Mouse (Mus musculus): ENCODE data around the gene Zfp513. TPM values are rescaled to one million over a fixed set of nuclear protein-coding genes. Genes with fewer than 3 reads are reported as not detected.
A peak's percentile ranks its signal among the peaks of the same experiment; 100 is the strongest.

Gene Zfp513
- total RNA-seq, 2 experiments from 2014 or later = 29.3 to 29.5 TPM

GRCm38 (mm10) chr5:31198170-31198569 lies 3.9 kb downstream of the Zfp513 start:
- DNase-seq (ENCODE audit: low spot score in 2 of 2) = no peak
- TF ChIP-seq CTCF (conservative IDR thresholded peaks at IDR 0.05) = no peak
- Histone ChIP-seq H3K27ac (peak overlapping the region; percentile 7; the same call in 1 of the 2 replicates), H3K4me3 (no peak overlapping the region)

DNA sequence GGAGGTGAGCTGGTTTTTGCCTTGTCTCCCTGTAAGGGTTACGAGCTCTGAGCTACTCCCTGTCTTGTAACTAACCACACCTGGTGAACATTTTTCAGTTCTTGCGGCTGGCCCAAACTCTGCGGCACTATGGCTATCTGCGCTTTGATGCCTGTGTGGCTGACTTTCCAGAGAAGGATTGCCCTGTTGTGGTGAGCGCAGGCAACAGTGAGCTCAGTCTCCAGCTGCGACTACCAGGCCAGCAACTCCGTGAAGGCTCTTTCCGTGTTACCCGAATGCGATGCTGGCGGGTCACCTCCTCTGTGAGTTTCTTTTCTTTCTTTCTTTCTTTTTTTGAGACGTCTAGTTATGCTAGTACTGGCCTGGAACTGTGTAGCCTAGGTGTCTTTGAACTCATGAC lies 5.0 kb downstream of the Zfp513 start:
- H3K4me3 ChIP-seq = no peak overlapping the region
- no peak for TF ChIP-seq CTCF (conservative IDR thresholded peaks at IDR 0.05)
- H3K27ac ChIP-seq = no peak overlapping the region
- no peak for DNase-seq (ENCODE audit: low spot score in 2 of 2)

- H3K27ac ChIP-seq = no peak overlapping the region; the same call in 1 of the 2 replicates
- no peak for TF ChIP-seq CTCF (conservative IDR thresholded peaks at IDR 0.05)
- no peak overlapping the region for H3K4me3 ChIP-seq
- no peak for DNase-seq (ENCODE audit: low spot score in 2 of 2)
Observed at GRCm38 (mm10) chr5:31196207-31196606, 5.9 kb downstream of the Zfp513 start.

DNA sequence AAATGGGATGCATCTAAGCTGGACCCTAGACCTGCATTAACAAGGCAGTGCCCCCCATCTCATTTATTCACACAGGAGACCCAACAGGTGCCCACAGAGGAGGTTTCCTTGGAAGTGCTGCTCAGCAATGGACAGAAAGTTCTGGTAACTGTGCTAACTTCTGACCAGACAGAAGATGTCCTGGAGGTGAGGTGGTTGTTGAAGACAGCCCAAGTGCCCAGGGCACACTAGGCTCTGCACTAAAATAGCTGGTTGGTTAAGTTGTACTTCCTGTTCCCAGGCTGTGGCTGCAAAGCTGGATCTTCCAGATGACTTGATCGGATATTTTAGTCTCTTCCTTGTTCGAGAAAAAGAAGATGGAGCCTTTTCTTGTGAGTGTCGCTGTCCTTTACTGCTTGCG lies 6.4 kb downstream of the Zfp513 start:
- no peak for TF ChIP-seq CTCF (conservative IDR thresholded peaks at IDR 0.05)
- no peak overlapping the region for H3K4me3 ChIP-seq
- no peak overlapping the region for H3K27ac ChIP-seq
- no peak for DNase-seq (ENCODE audit: low spot score in 2 of 2)

- TF ChIP-seq CTCF (conservative IDR thresholded peaks at IDR 0.05) = no peak
- Histone ChIP-seq H3K27ac (no peak overlapping the region), H3K4me3 (peak overlapping the region; percentile 85; the same call in 1 of the 2 replicates)
- no peak for DNase-seq (ENCODE audit: low spot score in 2 of 2)
Observed at GRCm38 (mm10) chr5:31194486-31195485, 7.3 kb downstream of the Zfp513 start.

GRCm38 (mm10) chr5:31193631-31194281 lies 8.3 kb downstream of the Zfp513 start:
- Histone ChIP-seq H3K27ac (peak overlapping the region; percentile 97), H3K4me3 (peak overlapping the region; percentile 85)
- peak in 1 of 2 experiments; percentile 21 for DNase-seq (ENCODE audit: low spot score in 2 of 2)
- TF ChIP-seq CTCF (conservative IDR thresholded peaks at IDR 0.05) = no peak

- TF ChIP-seq CTCF (conservative IDR thresholded peaks at IDR 0.05) = peak; percentile 70
- peak; percentile 99 to 100 for DNase-seq (ENCODE audit: low spot score in 2 of 2)
- Histone ChIP-seq H3K27ac (peak within 1 kb of the TSS; percentile 97), H3K4me3 (peak within 1 kb of the TSS; percentile 85)
Observed at GRCm38 (mm10) chr5:31192939-31193630, 9.0 kb downstream of the Zfp513 start, which contains the start of the genes Snx17 and Eif2b4. Snx17 (plus strand) TSS chr5:31193227. Eif2b4 (minus strand) TSS chr5:31193430.

DNA sequence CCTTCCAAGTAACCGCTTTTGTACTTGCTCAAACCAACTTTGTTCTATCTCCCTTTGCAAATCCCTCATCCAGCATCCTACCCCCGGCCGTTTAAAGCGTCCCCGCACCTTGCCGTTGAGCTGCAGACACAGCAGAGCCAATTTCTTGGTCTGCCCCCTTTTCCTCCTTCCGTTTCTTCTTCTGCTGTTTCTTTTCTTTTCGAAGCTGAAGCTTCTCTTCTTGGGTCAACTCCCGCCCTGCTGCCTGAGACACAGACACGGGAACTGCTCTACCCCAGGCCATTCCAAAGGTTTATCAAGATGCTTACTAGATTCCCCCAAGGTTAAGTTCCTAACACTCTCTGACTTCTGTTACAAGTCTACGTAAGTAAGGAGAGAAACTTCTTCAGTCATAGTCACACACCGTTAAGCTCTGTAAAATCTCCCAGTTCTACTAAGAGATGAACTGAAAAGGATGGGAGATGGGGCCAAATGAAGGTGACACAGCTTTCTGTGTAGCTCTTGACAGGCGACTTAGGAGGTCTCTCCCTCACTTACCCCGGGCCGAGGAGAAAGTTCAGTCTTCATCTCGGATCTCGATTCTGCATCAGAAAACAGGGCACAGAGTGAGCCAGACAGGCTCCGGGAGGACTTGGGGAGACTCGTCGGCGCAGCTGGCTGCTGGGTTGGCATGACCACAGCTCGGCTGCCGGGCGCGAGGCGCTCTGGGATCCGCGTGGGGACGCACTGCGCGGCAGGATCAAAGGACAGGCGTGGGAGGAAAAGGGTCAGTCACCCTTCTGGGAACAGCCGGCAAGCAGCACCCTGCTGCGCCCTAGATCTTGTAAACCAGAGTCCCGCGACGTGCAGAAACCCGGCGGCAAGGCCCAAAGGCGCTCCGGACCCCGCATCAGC lies 9.8 kb downstream of the Zfp513 start:
- Histone ChIP-seq H3K27ac (peak overlapping the region; percentile 97), H3K4me3 (peak overlapping the region; percentile 85)
- no peak for TF ChIP-seq CTCF (conservative IDR thresholded peaks at IDR 0.05)
- DNase-seq (ENCODE audit: low spot score in 2 of 2) = no peak

- H3K4me3 ChIP-seq = no peak overlapping the region
- no peak overlapping the region for H3K27ac ChIP-seq
- no peak for DNase-seq (ENCODE audit: low spot score in 2 of 2)
- no peak for TF ChIP-seq CTCF (conservative IDR thresholded peaks at IDR 0.05)
Observed at GRCm38 (mm10) chr5:31190201-31190600, 11.9 kb downstream of the Zfp513 start.

DNA sequence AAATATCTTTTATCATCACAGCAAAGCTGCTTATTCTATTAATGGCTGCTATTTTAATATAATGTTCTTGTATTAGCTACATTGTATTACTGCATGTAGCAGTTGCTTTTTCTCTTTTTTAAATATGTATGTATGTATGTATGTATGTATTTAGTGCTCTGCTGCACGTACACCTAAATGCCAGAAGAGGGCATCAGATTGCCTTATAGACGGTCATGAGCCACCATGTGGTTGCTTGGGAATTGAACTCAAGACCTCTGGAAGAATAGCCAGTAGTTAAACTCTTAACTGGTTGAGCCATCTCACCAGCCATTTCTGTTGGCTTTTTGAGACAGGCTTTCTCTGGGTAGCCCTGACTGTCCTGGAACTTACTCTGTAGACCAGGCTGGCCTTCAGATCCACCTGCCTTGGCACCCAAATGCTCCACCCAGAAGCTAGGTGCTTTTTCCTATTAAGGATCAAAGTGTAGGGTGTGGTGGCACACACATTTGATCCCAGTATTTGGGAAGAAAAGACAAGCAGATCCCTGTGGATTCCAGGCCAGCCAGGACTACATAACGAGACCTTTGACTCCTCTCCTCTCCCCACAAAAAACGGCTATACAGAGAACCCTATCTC lies 13.8 kb downstream of the Zfp513 start:
- Histone ChIP-seq H3K4me3 (no peak overlapping the region), H3K27ac (no peak overlapping the region)
- TF ChIP-seq CTCF (conservative IDR thresholded peaks at IDR 0.05) = peak; percentile 65
- DNase-seq (ENCODE audit: low spot score in 2 of 2) = no peak

- Histone ChIP-seq H3K4me3 (no peak overlapping the region), H3K27ac (no peak overlapping the region)
- DNase-seq (ENCODE audit: low spot score in 2 of 2) = no peak
- no peak for TF ChIP-seq CTCF (conservative IDR thresholded peaks at IDR 0.05)
Observed at GRCm38 (mm10) chr5:31183678-31184077, 18.4 kb downstream of the Zfp513 start.

All from layer of hippocampus, adult 2 months (tissue).